Mouse (Mus musculus): Measurements from ENCODE around the gene Crybg1.

DNA sequence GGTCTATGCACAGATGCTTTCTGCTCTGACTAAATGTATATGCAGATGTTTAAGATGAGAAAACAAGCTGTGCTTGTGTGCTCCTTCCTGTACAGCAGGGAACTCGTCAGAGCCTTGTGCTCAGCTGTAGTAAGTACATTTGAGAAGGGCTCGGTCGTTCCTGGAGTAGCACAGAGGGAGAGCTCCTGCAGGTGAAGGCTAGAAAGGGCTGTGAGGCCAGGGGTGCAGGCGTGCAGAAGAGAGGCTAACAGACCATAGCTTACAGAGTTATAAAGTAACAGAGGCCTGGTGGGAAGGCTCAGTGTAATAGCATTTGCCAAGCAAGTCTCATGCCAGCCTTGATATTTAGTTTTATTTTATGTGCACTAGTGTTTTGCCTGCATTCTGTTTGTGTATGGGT lies 203.2 kb downstream of the Crybg1 start:
- TF ChIP-seq CTCF (IDR thresholded peaks at IDR 0.05; ENCODE audit: control insufficient read depth, insufficient read depth, insufficient replicate concordance, low read depth, low read length) (no peak), POLR2A (IDR thresholded peaks at IDR 0.05; ENCODE audit: control insufficient read depth, low read depth, low read length) (no peak)
